Mouse (Mus musculus) limb, embryonic 10.5 days (tissue): ENCODE measurements around the gene Gm8332. TPM values are rescaled to one million over a fixed set of nuclear protein-coding genes. Genes with fewer than 3 reads are reported as not detected.
"Not testable (repeated sequence)": the region's sequence is repeated elsewhere in the genome, so short reads cannot be mapped to it uniquely, and the experiment has no call there.

Source experiments
- DNase-seq: peaks from one replicate; pipeline ENCODE4 v3.0.0-alpha.2; 2017; ENCODE audit warnings: low spot score
- H3K27ac ChIP-seq: fragments of 300-500 bp; sonication (generic); 2 replicates; pipeline ENCODE4 v1.5.1; 2016; ENCODE audit warnings: mild to moderate bottlenecking
- H3K27me3 ChIP-seq: fragments of 300-500 bp; sonication (generic); 2 replicates; pipeline ENCODE4 v1.6.1; 2016; ENCODE audit warnings: low read depth, mild to moderate bottlenecking; ENCODE audit not compliant: poor library complexity, severe bottlenecking
- H3K36me3 ChIP-seq: fragments of 300-500 bp; sonication (generic); 2 replicates; pipeline ENCODE4 v1.6.1; 2016; ENCODE audit warnings: mild to moderate bottlenecking, moderate library complexity
- H3K4me1 ChIP-seq: fragments of 300-500 bp; sonication (generic); 2 replicates; pipeline ENCODE4 v1.6.1; 2016
- H3K4me3 ChIP-seq: fragments of 300-500 bp; sonication (generic); 2 replicates; pipeline ENCODE4 v1.5.1; 2016; ENCODE audit warnings: mild to moderate bottlenecking, moderate library complexity
- H3K9me3 ChIP-seq: fragments of 300-500 bp; sonication (generic); replicated peaks from 2 replicates; pipeline ENCODE4 v1.6.1; 2016; ENCODE audit warnings: mild to moderate bottlenecking
- WGBS: fragments of 180-500 bp; shearing (Covaris S2); methylation state at CpG from one replicate; pipeline ENCODE4 v1.1.7; 2016; 5-methylcytosine and 5-hydroxymethylcytosine counted together
- polyA plus RNA-seq: library from polyadenylated mRNA; unstranded; fragments of >200 nt; fragmentation: Nextera tagmentation; extraction: Ambion mirVana; gene quantifications from 2 replicates; pipeline ENCODE4 v1.2.1, GENCODE M21; 2016

Gm8332 gene
- polyA plus RNA-seq, result not detected in 2 replicates

GRCm38 (mm10) chr12:88250000-88250399 is at the start of gene Gm8332:
TSS of gene Gm8332 (minus strand) at chr12:88250100.
- not testable (repeated sequence) for H3K27ac ChIP-seq, H3K9me3 ChIP-seq, H3K4me3 ChIP-seq, H3K27me3 ChIP-seq, DNase-seq, H3K4me1 ChIP-seq, H3K36me3 ChIP-seq
- 85% methylated on average over 2 of the region's 2 CpGs for WGBS

- not testable (repeated sequence) for H3K27me3 ChIP-seq, H3K9me3 ChIP-seq, H3K4me1 ChIP-seq, H3K36me3 ChIP-seq, H3K4me3 ChIP-seq, H3K27ac ChIP-seq, DNase-seq
- WGBS, result 82% methylated on average over 2 of the region's 2 CpGs
Observed at GRCm38 (mm10) chr12:88297171-88297570, 47.3 kb upstream of the Gm8332 start.

GRCm38 (mm10) chr12:88293082-88293481 is 43.2 kb upstream of the Gm8332 start:
- not testable (repeated sequence) for H3K9me3 ChIP-seq, H3K27me3 ChIP-seq, H3K36me3 ChIP-seq, H3K27ac ChIP-seq, H3K4me1 ChIP-seq, H3K4me3 ChIP-seq, DNase-seq
- WGBS, result 76% methylated on average over 4 of the region's 4 CpGs

GRCm38 (mm10) chr12:88285224-88285623 is 35.3 kb upstream of the Gm8332 start:
- not testable (repeated sequence) for H3K9me3 ChIP-seq, H3K27ac ChIP-seq, DNase-seq, H3K4me1 ChIP-seq, H3K4me3 ChIP-seq, H3K36me3 ChIP-seq, H3K27me3 ChIP-seq
- 91% methylated on average over 4 of the region's 5 CpGs for WGBS

- not testable (repeated sequence) for DNase-seq, H3K27me3 ChIP-seq, H3K27ac ChIP-seq, H3K9me3 ChIP-seq, H3K36me3 ChIP-seq, H3K4me3 ChIP-seq, H3K4me1 ChIP-seq
- 91% methylated on average over 5 of the region's 5 CpGs for WGBS
Observed at GRCm38 (mm10) chr12:88274400-88274799, 24.5 kb upstream of the Gm8332 start, which contains the start of gene Gm5662. TSS of gene Gm5662 (minus strand) at chr12:88274500.

- no peaks in the 10 kb centered on the region for H3K4me1 ChIP-seq
- H3K9me3 ChIP-seq, result no peaks in the 10 kb centered on the region
- H3K27ac ChIP-seq, result no peak overlapping the region
- no peak for DNase-seq
- no peaks in the 10 kb centered on the region for H3K27me3 ChIP-seq
- H3K36me3 ChIP-seq, result no peaks in the 10 kb centered on the region
- 58% methylated on average over 1 of the region's 1 CpGs for WGBS
- no peak overlapping the region for H3K4me3 ChIP-seq
Observed at GRCm38 (mm10) chr12:88257241-88257640, 7.3 kb upstream of the Gm8332 start.

- H3K36me3 ChIP-seq, H3K27me3 ChIP-seq, H3K4me1 ChIP-seq, H3K9me3 ChIP-seq, DNase-seq, H3K27ac ChIP-seq, H3K4me3 ChIP-seq: not testable (repeated sequence)
- WGBS, result 71% methylated on average over 2 of the region's 2 CpGs
Observed at GRCm38 (mm10) chr12:88255917-88256316, 6.0 kb upstream of the Gm8332 start.

- H3K27me3 ChIP-seq, H3K9me3 ChIP-seq, H3K4me3 ChIP-seq, DNase-seq, H3K36me3 ChIP-seq, H3K27ac ChIP-seq, H3K4me1 ChIP-seq: not testable (repeated sequence)
Observed at GRCm38 (mm10) chr12:88245786-88246185, 4.1 kb downstream of the Gm8332 start.

GRCm38 (mm10) chr12:88242940-88243339 is 7.0 kb downstream of the Gm8332 start:
- H3K4me1 ChIP-seq, H3K4me3 ChIP-seq, H3K27ac ChIP-seq, H3K36me3 ChIP-seq, DNase-seq, H3K9me3 ChIP-seq, H3K27me3 ChIP-seq: not testable (repeated sequence)
- 48% methylated on average over 1 of the region's 1 CpGs for WGBS

- no peak overlapping the region for H3K4me3 ChIP-seq
- H3K36me3 ChIP-seq, result no peaks in the 10 kb centered on the region
- 93% methylated on average over 3 of the region's 3 CpGs for WGBS
- no peaks in the 10 kb centered on the region for H3K4me1 ChIP-seq
- H3K27ac ChIP-seq, result no peak overlapping the region
- DNase-seq, result no peak
- no peaks in the 10 kb centered on the region for H3K9me3 ChIP-seq
- H3K27me3 ChIP-seq, result no peaks in the 10 kb centered on the region
Observed at GRCm38 (mm10) chr12:88219445-88219844, 30.5 kb downstream of the Gm8332 start.

GRCm38 (mm10) chr12:88218059-88218458 is 31.8 kb downstream of the Gm8332 start:
- H3K36me3 ChIP-seq, H3K27me3 ChIP-seq, H3K4me1 ChIP-seq, DNase-seq, H3K4me3 ChIP-seq, H3K27ac ChIP-seq, H3K9me3 ChIP-seq: not testable (repeated sequence)

GRCm38 (mm10) chr12:88214641-88215040 is 35.3 kb downstream of the Gm8332 start:
- Histone ChIP-seq H3K27me3 (no peaks in the 10 kb centered on the region), H3K4me1 (no peaks in the 10 kb centered on the region), H3K9me3 (no peaks in the 10 kb centered on the region; the same call in 1 of the 2 replicates), H3K27ac (no peak overlapping the region), H3K4me3 (no peak overlapping the region), H3K36me3 (no peaks in the 10 kb centered on the region)
- DNase-seq, result no peak
- WGBS, result 91% methylated on average over 12 of the region's 12 CpGs

GRCm38 (mm10) chr12:88211458-88211857 is 38.4 kb downstream of the Gm8332 start:
- WGBS, result 93% methylated on average over 9 of the region's 9 CpGs

GRCm38 (mm10) chr12:88202856-88203255 is 47.0 kb downstream of the Gm8332 start:
- Histone ChIP-seq H3K36me3 (no peaks in the 10 kb centered on the region), H3K4me1 (no peaks in the 10 kb centered on the region), H3K4me3 (no peak overlapping the region), H3K9me3 (no peaks in the 10 kb centered on the region), H3K27ac (no peak overlapping the region), H3K27me3 (no peaks in the 10 kb centered on the region)
- DNase-seq, result no peak
- 85% methylated on average over 2 of the region's 2 CpGs for whole genome bisulfite sequencing

More at GRCm38 (mm10) chr12:88211458-88211857, 38.4 kb downstream of the Gm8332 start:
- not testable (repeated sequence) for H3K4me1 ChIP-seq, H3K4me3 ChIP-seq, H3K9me3 ChIP-seq, H3K27ac ChIP-seq, DNase-seq, H3K27me3 ChIP-seq, H3K36me3 ChIP-seq
